Mouse (Mus musculus) liver, adult 2 months (tissue): ENCODE results near the gene Pdpk1.
"Not testable (repeated sequence)": the region's sequence is repeated elsewhere in the genome, so short reads cannot be mapped to it uniquely, and the experiment has no call there.

Experiments used
- CTCF ChIP-seq: fragments of 200-500 bp; IDR thresholded peaks from 2 replicates; pipeline ENCODE4 v1.5.1; 2011; ENCODE audit warnings: low read depth, low read length, control low read depth
- POLR2A ChIP-seq: fragments of 200-500 bp; IDR thresholded peaks from 2 replicates; pipeline ENCODE4 v1.6.1; 2011; ENCODE audit warnings: low read length, control low read depth; ENCODE audit not compliant: insufficient read depth; ENCODE audit errors: extremely low read depth

DNA sequence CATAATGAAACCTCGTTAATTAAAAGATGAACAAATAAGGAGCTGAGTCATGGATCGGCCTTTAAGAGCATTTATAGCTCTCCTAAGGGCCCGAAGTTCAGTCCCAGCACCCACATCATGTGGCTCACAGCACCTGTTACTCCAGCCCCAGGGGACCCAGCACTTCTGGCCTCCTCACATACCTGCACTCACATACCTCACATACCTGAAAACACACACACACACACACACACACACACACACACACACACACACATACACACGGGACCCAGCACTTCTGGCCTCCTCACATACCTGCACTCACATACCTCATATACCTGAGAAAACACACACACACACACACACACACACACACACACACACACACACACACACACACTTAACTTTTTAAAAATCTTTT is 64.3 kb downstream of the Pdpk1 start:
- TF ChIP-seq CTCF, POLR2A: not testable (repeated sequence)
